Mouse (Mus musculus) testis, adult 2 months (tissue): ENCODE data around the gene Gpc6. TPM values are rescaled to one million over a fixed set of nuclear protein-coding genes. Genes with fewer than 3 reads are reported as not detected.

ENCODE experiments used
- H3K27ac ChIP-seq: fragments of 200-500 bp; 2 replicates; pipeline ENCODE4 v1.5.1; 2012; ENCODE audit warnings: low read depth, low read length; ENCODE audit not compliant: control insufficient read depth, insufficient read depth
- H3K27me3 ChIP-seq: fragments of 200-500 bp; 2 replicates; pipeline ENCODE4 v1.6.1; 2012; ENCODE audit warnings: mild to moderate bottlenecking, low read length, moderate library complexity; ENCODE audit not compliant: control insufficient read depth, insufficient read depth
- H3K36me3 ChIP-seq: fragments of 200-500 bp; 2 replicates; pipeline ENCODE4 v1.6.1; 2012; ENCODE audit warnings: mild to moderate bottlenecking, low read length; ENCODE audit not compliant: control insufficient read depth, insufficient read depth
- H3K4me1 ChIP-seq: fragments of 200-500 bp; 2 replicates; pipeline ENCODE4 v1.6.1; 2012; ENCODE audit warnings: low read length; ENCODE audit not compliant: control insufficient read depth, insufficient read depth
- H3K4me3 ChIP-seq: fragments of 200-500 bp; 2 replicates; pipeline ENCODE4 v1.5.1; 2012; ENCODE audit warnings: low read depth, mild to moderate bottlenecking, low read length, moderate library complexity, mixed read lengths; ENCODE audit not compliant: control insufficient read depth
- CTCF ChIP-seq: fragments of 200-500 bp; IDR thresholded peaks from 2 replicates; pipeline ENCODE4 v1.5.1; 2012; ENCODE audit warnings: low read depth, mild to moderate bottlenecking, inconsistent platforms, low read length, moderate library complexity; ENCODE audit not compliant: control insufficient read depth, insufficient read depth, insufficient replicate concordance
- POLR2A ChIP-seq: fragments of 200-500 bp; IDR thresholded peaks from 2 replicates; pipeline ENCODE4 v1.6.1; 2012; ENCODE audit warnings: low read depth, mild to moderate bottlenecking, inconsistent platforms, low read length, moderate library complexity; ENCODE audit not compliant: control insufficient read depth
- polyA plus RNA-seq: library from polyadenylated mRNA; depleted of rRNA; stranded (reverse); fragments of >200 nt; gene quantifications from 2 replicates; pipeline ENCODE4 v1.2.3, GENCODE M21; 2012

Gene Gpc6
- polyA plus RNA-seq, 1 experiment: 0.35 TPM

DNA sequence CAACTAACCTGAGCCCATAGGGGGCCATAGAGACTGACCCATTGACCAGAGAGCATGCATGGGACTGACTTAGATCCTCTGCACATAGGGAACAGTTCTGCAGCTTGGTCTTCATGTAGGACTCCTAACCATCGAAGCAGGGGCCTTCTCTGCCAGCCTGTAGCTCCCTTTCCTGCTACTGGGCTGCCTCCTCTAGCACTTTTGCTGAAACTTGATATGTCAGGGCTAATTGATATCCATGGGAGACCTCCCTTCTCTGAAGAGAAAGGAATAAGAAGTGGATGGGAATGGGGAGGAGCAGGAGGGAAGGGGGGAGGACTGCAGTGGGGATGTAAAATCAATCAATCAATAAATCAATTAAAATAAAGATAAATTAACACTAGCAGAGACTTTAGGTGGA lies 678.7 kb downstream of the Gpc6 start:
- no peak overlapping the region for H3K4me3 ChIP-seq
- no peaks in the 10 kb centered on the region for H3K4me1 ChIP-seq
- H3K27ac ChIP-seq: no peak overlapping the region
- no peaks in the 10 kb centered on the region for H3K36me3 ChIP-seq
- no peaks in the 10 kb centered on the region for H3K27me3 ChIP-seq
- no peak for TF ChIP-seq POLR2A
- no peak for TF ChIP-seq CTCF

DNA sequence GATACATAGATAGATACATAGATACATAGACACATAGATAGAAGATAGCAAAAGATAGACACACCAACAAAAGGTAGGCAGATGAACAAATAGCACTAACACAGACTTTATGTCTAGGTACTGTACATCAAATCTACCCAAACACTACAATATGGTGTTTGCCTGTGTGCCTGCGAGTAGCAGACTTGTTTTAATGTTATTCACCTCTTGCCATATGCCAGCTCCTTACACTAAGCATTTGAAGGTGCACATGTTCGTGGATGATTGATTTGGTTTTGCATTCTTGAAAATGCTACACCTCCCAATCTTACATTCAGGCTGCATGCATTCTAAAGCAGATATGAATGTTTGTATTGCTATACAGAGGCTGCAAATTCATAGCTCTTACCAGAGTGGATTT lies 680.6 kb downstream of the Gpc6 start:
- TF ChIP-seq CTCF (no peak), POLR2A (no peak)
- H3K27ac ChIP-seq: no peak overlapping the region
- H3K4me3 ChIP-seq: no peak overlapping the region
- no peaks in the 10 kb centered on the region for H3K4me1 ChIP-seq
- no peaks in the 10 kb centered on the region for H3K36me3 ChIP-seq
- H3K27me3 ChIP-seq: no peaks in the 10 kb centered on the region

- Histone ChIP-seq H3K27ac (no peak overlapping the region), H3K36me3 (no peaks in the 10 kb centered on the region), H3K27me3 (no peaks in the 10 kb centered on the region), H3K4me1 (no peaks in the 10 kb centered on the region), H3K4me3 (no peak overlapping the region)
- TF ChIP-seq POLR2A: no peak
- no peak for TF ChIP-seq CTCF
Measured at GRCm38 (mm10) chr14:117611113-117611512, 686.0 kb downstream of the Gpc6 start.

- Histone ChIP-seq H3K27ac (no peak overlapping the region), H3K36me3 (no peaks in the 10 kb centered on the region), H3K4me3 (no peak overlapping the region), H3K27me3 (no peaks in the 10 kb centered on the region), H3K4me1 (no peaks in the 10 kb centered on the region)
- no peak for TF ChIP-seq POLR2A
- TF ChIP-seq CTCF: no peak
Measured at GRCm38 (mm10) chr14:117625100-117625710, 700.1 kb downstream of the Gpc6 start.

- TF ChIP-seq CTCF (no peak), POLR2A (no peak)
Measured at GRCm38 (mm10) chr14:117634238-117634940, 709.3 kb downstream of the Gpc6 start.

DNA sequence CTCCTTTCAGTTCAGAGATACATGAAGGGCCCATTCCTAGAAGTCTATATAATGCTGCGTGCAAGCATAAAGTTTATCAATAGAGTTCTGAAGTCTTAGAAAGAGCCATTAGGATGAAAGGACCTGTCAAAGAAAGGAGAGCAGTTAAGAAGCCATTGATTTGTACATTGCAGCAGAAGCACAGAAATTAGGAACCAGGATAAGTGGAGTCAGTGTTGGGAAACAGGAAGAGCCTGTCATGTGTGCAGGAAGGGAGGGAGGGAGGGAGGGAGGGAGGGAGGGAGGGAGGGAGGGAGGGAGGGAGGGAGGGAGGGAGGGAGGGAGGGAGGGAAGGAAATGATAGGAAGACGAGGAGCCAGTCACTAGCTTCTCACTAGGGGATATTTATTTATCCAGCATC lies 716.7 kb downstream of the Gpc6 start:
- Histone ChIP-seq H3K4me1 (no peaks in the 10 kb centered on the region), H3K36me3 (no peaks in the 10 kb centered on the region), H3K4me3 (no peak overlapping the region), H3K27ac (no peak overlapping the region), H3K27me3 (no peaks in the 10 kb centered on the region)
- TF ChIP-seq POLR2A: no peak
- TF ChIP-seq CTCF: no peak

More at GRCm38 (mm10) chr14:117634238-117634940, 709.3 kb downstream of the Gpc6 start:
- H3K27ac ChIP-seq: no peak overlapping the region
- H3K4me3 ChIP-seq: no peak overlapping the region
- no peaks in the 10 kb centered on the region for H3K27me3 ChIP-seq
- no peaks in the 10 kb centered on the region for H3K36me3 ChIP-seq
- H3K4me1 ChIP-seq: no peaks in the 10 kb centered on the region

DNA sequence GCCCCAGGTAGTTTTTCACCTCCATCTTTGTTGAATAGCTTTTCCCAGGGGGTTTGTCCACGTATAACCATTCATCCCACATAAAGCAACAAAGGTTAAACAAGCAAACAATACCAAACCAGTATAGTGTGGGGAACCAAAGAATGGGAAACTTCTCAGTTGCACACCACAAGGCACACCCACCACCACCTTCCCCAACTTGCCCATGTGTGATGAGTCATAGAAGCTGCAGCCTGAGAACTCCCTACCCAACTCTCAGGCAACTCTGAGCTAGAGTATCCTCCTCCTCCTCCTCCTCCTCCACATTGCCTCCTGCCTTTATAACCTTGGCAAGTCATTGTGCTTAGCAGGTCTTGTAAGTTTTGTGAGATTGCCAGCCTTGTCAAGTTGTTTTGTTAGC lies 718.0 kb downstream of the Gpc6 start:
- H3K27me3 ChIP-seq: no peaks in the 10 kb centered on the region
- no peak overlapping the region for H3K27ac ChIP-seq
- no peak overlapping the region for H3K4me3 ChIP-seq
- TF ChIP-seq POLR2A: no peak
- TF ChIP-seq CTCF: no peak
- no peaks in the 10 kb centered on the region for H3K36me3 ChIP-seq
- no peaks in the 10 kb centered on the region for H3K4me1 ChIP-seq
